Mouse (Mus musculus) limb, embryonic 14.5 days (tissue): ENCODE measurements around the gene Hoxc12. TPM values are rescaled to one million over a fixed set of nuclear protein-coding genes. Genes with fewer than 3 reads are reported as not detected.

Source experiments
- ATAC-seq: fragments of 200-750 bp; cut with Nextera tagmentation; 2 replicates; pipeline ENCODE4 v1.8.0; 2017; ENCODE audit warnings: low read depth, moderate number of reproducible peaks, moderate TSS enrichment; ENCODE audit not compliant: low FRiP score
- DNase-seq: peaks from one replicate; pipeline ENCODE4 v3.0.0-alpha.2; 2015; ENCODE audit warnings: low spot score
- H3K27ac ChIP-seq: fragments of 300-500 bp; sonication (generic); replicated peaks from 2 replicates; pipeline ENCODE4 v1.5.1; 2014; ENCODE audit warnings: low read depth, mild to moderate bottlenecking, low read length, moderate library complexity, mixed read lengths
- H3K27me3 ChIP-seq: fragments of 300-500 bp; sonication (generic); 2 replicates; pipeline ENCODE4 v1.6.1; 2014; ENCODE audit warnings: low read length, mixed read lengths; ENCODE audit not compliant: control insufficient read depth, insufficient read depth
- H3K36me3 ChIP-seq: fragments of 300-500 bp; sonication (generic); 2 replicates; pipeline ENCODE4 v1.6.1; 2014; ENCODE audit warnings: mild to moderate bottlenecking, low read length, moderate library complexity, mixed read lengths; ENCODE audit not compliant: control insufficient read depth, insufficient read depth
- H3K4me1 ChIP-seq: fragments of 300-500 bp; sonication (generic); 2 replicates; pipeline ENCODE4 v1.6.1; 2014; ENCODE audit warnings: antibody characterized with exemption, low read length, mixed read lengths; ENCODE audit not compliant: control insufficient read depth, insufficient read depth
- H3K4me2 ChIP-seq: fragments of 300-500 bp; sonication (generic); replicated peaks from 2 replicates; pipeline ENCODE4 v1.6.1; 2014; ENCODE audit warnings: low read depth, mild to moderate bottlenecking, low read length, moderate library complexity; ENCODE audit not compliant: severe bottlenecking
- H3K4me3 ChIP-seq: fragments of 300-500 bp; sonication (generic); replicated peaks from 2 replicates; pipeline ENCODE4 v1.5.1; 2014; ENCODE audit warnings: low read length
- H3K9ac ChIP-seq: fragments of 300-500 bp; sonication (generic); 2 replicates; pipeline ENCODE4 v1.6.1; 2014; ENCODE audit warnings: mild to moderate bottlenecking, low read depth, low read length, moderate library complexity; ENCODE audit not compliant: severe bottlenecking
- H3K9me3 ChIP-seq: fragments of 300-500 bp; sonication (generic); 2 replicates; pipeline ENCODE4 v1.6.1; 2016; ENCODE audit warnings: low read length; ENCODE audit not compliant: control insufficient read depth
- POLR2A ChIP-seq: fragments of 200-500 bp; IDR thresholded peaks from 2 replicates; pipeline ENCODE4 v1.8.0; 2012; ENCODE audit warnings: inconsistent platforms, mild to moderate bottlenecking, moderate library complexity, borderline replicate concordance; ENCODE audit not compliant: insufficient read depth, insufficient read length; ENCODE audit errors: extremely low read depth
- WGBS: fragments of 180-500 bp; shearing (Covaris S2); extraction: QIAGEN DNeasy Blood & Tissue Kit; methylation state at CpG from one replicate; pipeline ENCODE4 v1.1.7; 2014; 5-methylcytosine and 5-hydroxymethylcytosine counted together
- polyA plus RNA-seq, 2 experiments: library from polyadenylated mRNA; depleted of rRNA in 1 of 2; stranded (reverse) in 1 of 2; unstranded in 1 of 2; fragments of >200 nt; fragmentation: Nextera tagmentation in 1 of 2; extraction: Ambion mirVana in 1 of 2; gene quantifications; 2 replicates each; pipeline versions ENCODE4 v1.2.1 to v1.2.3; 2012 to 2014

Gene Hoxc12
- polyA plus RNA-seq, 2 experiments = 3.6 to 4.2 TPM

DNA sequence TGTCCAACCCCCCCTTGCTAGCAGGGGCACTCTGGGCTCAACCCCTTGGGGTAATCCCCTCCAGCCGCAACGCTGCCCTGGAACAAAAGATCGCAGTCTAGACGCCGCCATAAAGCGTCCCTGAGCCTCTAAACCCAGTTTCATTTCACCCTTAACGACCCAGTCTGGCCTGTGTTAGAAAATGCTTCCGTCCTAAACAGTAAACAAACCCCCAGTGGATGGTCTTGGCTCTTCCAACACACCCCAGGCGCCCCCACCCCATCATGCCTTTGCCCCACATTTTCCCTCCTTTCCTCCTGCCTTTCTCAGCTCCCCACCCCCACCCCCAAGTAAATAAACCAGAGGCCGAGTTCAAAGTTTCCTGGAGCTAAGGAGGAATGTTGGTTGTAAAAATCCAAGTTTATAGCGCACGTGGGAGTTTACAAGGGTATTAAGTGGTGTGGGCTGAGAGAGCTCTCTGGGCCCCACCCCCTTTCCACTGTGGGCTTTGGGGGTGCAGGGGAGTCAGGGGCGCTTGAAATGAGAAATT is 23.2 kb downstream of the Hoxc12 start:
- H3K4me2 ChIP-seq = peak overlapping the region; percentile 43
- WGBS = under 1% methylated on average over 13 of the region's 13 CpGs
- ATAC-seq = peak; percentile 42; the same call in 1 of the 2 replicates
- DNase-seq = peak; percentile 74
- peak overlapping the region; percentile 45 for H3K27ac ChIP-seq
- peaks cover 12% of the 10 kb centered on the region; the same call in 1 of the 2 replicates for H3K4me1 ChIP-seq
- peaks cover 89% of the 10 kb centered on the region for H3K27me3 ChIP-seq
- 0 out of 2 replicates have a peak overlapping the region, but pooled peaks have one; percentile 3 for H3K9ac ChIP-seq
- H3K36me3 ChIP-seq = no peaks in the 10 kb centered on the region
- no peaks in the 10 kb centered on the region for H3K9me3 ChIP-seq
- TF ChIP-seq POLR2A = no peak
- H3K4me3 ChIP-seq = peak overlapping the region; percentile 18; the same call in 1 of the 2 replicates

DNA sequence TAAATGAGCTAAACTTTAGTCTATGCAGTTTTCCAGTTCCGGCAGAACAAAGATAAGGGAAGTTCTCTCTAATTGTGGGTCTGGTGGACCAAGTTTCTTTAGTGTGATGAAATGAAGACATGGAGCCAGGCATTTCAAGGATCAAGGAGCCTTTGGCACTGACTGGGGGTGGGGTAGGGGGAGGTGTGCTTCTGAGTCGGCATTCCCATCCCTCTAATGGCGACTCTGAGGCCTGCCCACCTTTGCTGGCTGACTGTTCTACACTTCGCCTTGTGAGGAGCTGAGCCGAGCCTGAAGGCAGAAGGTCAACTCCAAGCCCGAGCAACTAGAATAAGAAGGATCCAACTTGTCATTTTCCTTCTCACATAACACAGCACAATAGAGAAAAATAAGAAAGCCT is 25.2 kb downstream of the Hoxc12 start:
- Histone ChIP-seq H3K4me1 (peaks cover 12% of the 10 kb centered on the region; the same call in 1 of the 2 replicates), H3K27me3 (peaks cover 90% of the 10 kb centered on the region), H3K36me3 (no peaks in the 10 kb centered on the region), H3K9ac (0 out of 2 replicates have a peak overlapping the region, but pooled peaks have one; percentile 21), H3K27ac (0 out of 2 replicates have a peak overlapping the region, but pooled peaks have one; percentile 39), H3K4me3 (no peak overlapping the region), H3K9me3 (no peaks in the 10 kb centered on the region), H3K4me2 (peak overlapping the region; percentile 29)
- TF ChIP-seq POLR2A = no peak
- DNase-seq (no peak), ATAC-seq (no peak)
- 4% methylated on average over 6 of the region's 6 CpGs for WGBS

DNA sequence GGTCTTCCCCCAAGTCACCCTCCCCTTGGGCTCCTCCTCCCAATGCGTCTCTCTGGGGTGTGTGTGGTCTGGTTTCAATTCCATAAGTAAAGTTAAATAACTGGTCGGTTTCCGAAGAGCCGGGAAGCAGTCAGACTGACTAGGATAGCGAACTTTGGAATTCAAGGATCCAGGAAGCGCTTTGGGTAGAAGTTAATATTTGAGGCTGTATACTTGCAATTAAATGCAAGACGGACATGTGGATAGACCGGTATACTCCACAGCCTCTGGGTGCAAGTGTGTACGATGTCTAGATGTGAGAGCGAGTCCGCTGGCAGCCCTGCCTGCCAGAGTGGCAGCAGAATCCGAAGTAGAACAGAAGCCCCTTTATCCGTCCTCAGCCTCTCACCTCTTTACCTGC is 25.9 kb downstream of the Hoxc12 start:
- H3K27me3 ChIP-seq = peaks cover 90% of the 10 kb centered on the region
- peak overlapping the region; percentile 40 for H3K9ac ChIP-seq
- peak overlapping the region; percentile 61 for H3K27ac ChIP-seq
- no peak for TF ChIP-seq POLR2A
- H3K4me1 ChIP-seq = peaks cover 12% of the 10 kb centered on the region; the same call in 1 of the 2 replicates
- no peaks in the 10 kb centered on the region for H3K36me3 ChIP-seq
- H3K4me3 ChIP-seq = peak overlapping the region; percentile 21
- DNase-seq = no peak
- H3K9me3 ChIP-seq = no peaks in the 10 kb centered on the region
- WGBS = 4% methylated on average over 13 of the region's 13 CpGs
- peak overlapping the region; percentile 54 for H3K4me2 ChIP-seq
- no peak for ATAC-seq

DNA sequence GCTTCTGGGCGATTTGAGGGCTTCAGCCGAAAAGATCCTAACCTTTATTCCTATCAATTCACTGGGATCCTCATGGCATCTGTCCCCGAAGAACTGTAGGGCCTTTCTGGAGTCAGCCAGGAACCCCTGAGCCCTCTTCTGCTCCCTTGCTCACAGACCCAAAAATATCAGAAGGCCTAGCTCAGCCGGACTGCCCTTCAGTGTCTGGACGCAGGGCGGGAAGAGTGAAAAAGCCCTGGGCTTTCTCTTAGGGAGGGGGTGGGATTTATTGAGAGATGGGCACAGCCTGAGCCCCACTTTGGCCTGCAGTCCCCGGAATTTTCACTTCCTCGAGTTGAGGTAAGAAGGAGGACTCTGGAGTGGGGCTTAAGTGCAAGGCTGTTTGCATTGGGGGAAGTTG is 26.7 kb downstream of the Hoxc12 start:
- ATAC-seq (no peak), DNase-seq (no peak)
- Histone ChIP-seq H3K27ac (peak overlapping the region; percentile 50), H3K4me2 (peak overlapping the region; percentile 54), H3K9ac (peak overlapping the region; percentile 46), H3K36me3 (no peaks in the 10 kb centered on the region), H3K4me3 (peak overlapping the region; percentile 19), H3K9me3 (no peaks in the 10 kb centered on the region), H3K4me1 (peaks cover 12% of the 10 kb centered on the region; the same call in 1 of the 2 replicates), H3K27me3 (peaks cover 89% of the 10 kb centered on the region)
- WGBS = 5% methylated on average over 8 of the region's 8 CpGs
- TF ChIP-seq POLR2A = no peak

DNA sequence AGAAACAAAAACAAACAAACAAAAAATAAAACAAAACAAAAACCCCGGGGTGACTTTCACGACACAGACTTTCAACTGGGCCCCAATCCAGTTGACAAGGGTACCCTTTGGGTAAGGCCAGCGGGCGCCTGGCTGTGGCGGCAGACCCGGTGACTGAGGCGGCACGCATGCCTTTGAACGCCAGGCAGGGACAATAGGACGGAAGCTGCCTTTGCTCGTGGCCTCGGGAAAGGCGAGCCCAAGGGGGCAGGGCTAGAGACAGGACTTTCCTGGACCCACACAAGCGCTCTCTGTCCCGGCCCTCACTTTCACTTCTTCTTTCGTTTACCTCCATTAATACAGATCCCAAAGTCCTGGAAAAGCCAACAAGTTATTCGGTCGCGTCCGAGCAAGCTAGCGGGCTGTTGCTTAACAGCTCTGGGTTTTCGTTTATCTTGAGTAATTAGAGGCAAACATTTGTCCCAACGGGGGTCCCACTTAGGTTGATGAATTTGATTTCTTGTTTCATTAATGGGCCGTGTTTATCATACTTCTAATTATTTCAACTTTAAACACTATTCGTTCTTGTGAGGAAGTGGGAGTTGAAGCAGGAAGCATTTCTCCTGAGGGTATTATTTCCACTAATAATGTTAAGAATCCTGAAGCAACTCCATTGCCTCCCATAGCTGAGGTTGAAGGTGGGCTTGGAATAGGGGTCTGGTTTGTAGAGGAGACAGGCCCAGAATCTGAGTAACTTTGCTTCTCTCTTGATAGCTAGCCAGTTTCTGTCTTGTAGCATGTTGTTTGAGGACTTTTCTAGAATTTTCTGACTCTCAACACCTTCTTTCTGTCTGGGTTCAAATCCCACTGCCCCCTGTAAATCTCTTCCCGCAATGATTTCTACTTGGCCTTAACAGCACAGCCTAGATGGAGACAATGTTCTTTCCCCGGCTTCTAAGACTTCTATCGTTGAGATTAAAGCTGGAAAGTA is 27.4 kb downstream of the Hoxc12 start:
- 4% methylated on average over 28 of the region's 28 CpGs for WGBS
- Histone ChIP-seq H3K27me3 (peaks cover 91% of the 10 kb centered on the region), H3K27ac (peak overlapping the region; percentile 50), H3K9me3 (no peaks in the 10 kb centered on the region), H3K36me3 (no peaks in the 10 kb centered on the region), H3K4me3 (peak overlapping the region; percentile 19), H3K4me2 (peak overlapping the region; percentile 54), H3K4me1 (peaks cover 12% of the 10 kb centered on the region; the same call in 1 of the 2 replicates), H3K9ac (peak overlapping the region; percentile 46)
- ATAC-seq (no peak), DNase-seq (no peak)
- no peak for TF ChIP-seq POLR2A
